Mouse (Mus musculus): Measurements from ENCODE around the gene Dctn1. TPM values are rescaled to one million over a fixed set of nuclear protein-coding genes. Genes with fewer than 3 reads are reported as not detected.
A peak's percentile ranks its signal among the peaks of the same experiment; 100 is the strongest.

Gene Dctn1
- polyA plus RNA-seq, 1 experiment from 2014 or later: 55.3 TPM

GRCm38 (mm10) chr6:83219814-83220213 is 54.1 kb downstream of the Dctn1 start, which contains the start of gene Slc4a5:
TSS of gene Slc4a5 (plus strand) at chr6:83219828.
- 40% methylated on average over 3 of the region's 3 CpGs for WGBS
- no peak for DNase-seq (ENCODE audit: low spot score)

DNA sequence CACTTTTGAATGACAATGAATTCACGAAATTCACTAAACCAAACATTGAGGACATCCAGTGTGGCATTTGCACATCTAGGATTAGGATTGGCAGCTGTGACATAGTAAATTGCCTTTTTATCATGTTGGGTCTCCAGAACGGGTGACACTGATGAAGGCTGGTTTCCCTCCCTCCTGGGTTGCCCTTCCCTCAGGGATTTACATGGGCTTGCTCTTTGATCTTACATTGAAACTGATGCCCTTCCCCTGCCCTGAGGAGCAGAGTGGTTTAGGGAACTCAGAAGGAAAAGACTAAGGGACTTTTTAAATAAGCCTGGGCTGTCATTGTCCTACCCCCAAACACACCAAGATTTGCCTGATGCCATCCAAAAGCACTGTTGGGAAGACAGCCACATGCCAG is 65.8 kb downstream of the Dctn1 start:
- ATAC-seq (no peak), DNase-seq (ENCODE audit: low spot score) (no peak)
- Histone ChIP-seq H3K9me3 (ENCODE audit: low read length) (no peaks in the 10 kb centered on the region), H3K36me3 (ENCODE audit: insufficient read depth, low read length) (no peaks in the 10 kb centered on the region), H3K27ac (ENCODE audit: low read length) (no peak overlapping the region), H3K27me3 (replicated peaks; ENCODE audit: insufficient read depth, low read length) (no peaks in the 10 kb centered on the region), H3K4me3 (ENCODE audit: low read depth, low read length) (no peak overlapping the region), H3K4me1 (ENCODE audit: insufficient read depth, low read depth, low read length) (no peaks in the 10 kb centered on the region), H3K4me2 (replicated peaks; ENCODE audit: low read depth, low read length) (no peak overlapping the region), H3K9ac (replicated peaks; ENCODE audit: low read depth) (no peak overlapping the region)
- TF ChIP-seq CTCF (IDR thresholded peaks at IDR 0.05): no peak
- no peak for TF ChIP-seq EP300 (IDR thresholded peaks at IDR 0.05)
- 39% methylated on average over 2 of the region's 2 CpGs for WGBS

More at GRCm38 (mm10) chr6:83219814-83220213, 54.1 kb downstream of the Dctn1 start, which contains the start of gene Slc4a5:
- Histone ChIP-seq H3K9ac (replicated peaks; ENCODE audit: low read depth) (no peak within 1 kb of the TSS), H3K9me3 (ENCODE audit: low read length) (no peaks in the 10 kb centered on the region), H3K4me3 (ENCODE audit: low read depth, low read length) (no peak within 1 kb of the TSS), H3K4me2 (replicated peaks; ENCODE audit: low read depth, low read length) (no peak within 1 kb of the TSS), H3K27ac (ENCODE audit: low read length) (no peak within 1 kb of the TSS), H3K4me1 (ENCODE audit: insufficient read depth, low read depth, low read length) (no peaks in the 10 kb centered on the region), H3K27me3 (replicated peaks; ENCODE audit: insufficient read depth, low read length) (no peaks in the 10 kb centered on the region), H3K36me3 (ENCODE audit: insufficient read depth, low read length) (no peaks in the 10 kb centered on the region)
- ATAC-seq: no peak
- TF ChIP-seq EP300 (IDR thresholded peaks at IDR 0.05): no peak

DNA sequence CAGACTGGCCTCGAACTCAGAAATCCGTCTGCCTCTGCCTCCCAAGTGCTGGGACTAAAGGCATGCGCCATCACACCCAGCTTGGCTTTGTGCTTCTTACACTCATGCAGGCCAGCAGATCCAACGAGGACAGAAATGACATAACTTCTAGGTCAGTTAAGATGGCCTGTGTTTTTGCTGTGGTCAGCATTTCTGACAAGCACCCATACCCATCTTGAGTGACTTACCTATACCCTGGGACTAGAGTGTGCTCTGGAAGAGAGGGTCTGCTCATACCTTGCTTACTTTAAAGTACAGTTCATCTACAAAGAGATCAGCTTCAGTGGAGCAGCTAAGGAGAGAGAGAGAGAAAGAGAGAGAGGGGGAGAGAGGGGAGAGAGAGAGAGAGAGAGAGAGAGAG is 67.6 kb downstream of the Dctn1 start:
- TF ChIP-seq CTCF (IDR thresholded peaks at IDR 0.05): no peak
- TF ChIP-seq EP300 (IDR thresholded peaks at IDR 0.05): no peak
- WGBS: 87% methylated on average over 4 of the region's 4 CpGs

DNA sequence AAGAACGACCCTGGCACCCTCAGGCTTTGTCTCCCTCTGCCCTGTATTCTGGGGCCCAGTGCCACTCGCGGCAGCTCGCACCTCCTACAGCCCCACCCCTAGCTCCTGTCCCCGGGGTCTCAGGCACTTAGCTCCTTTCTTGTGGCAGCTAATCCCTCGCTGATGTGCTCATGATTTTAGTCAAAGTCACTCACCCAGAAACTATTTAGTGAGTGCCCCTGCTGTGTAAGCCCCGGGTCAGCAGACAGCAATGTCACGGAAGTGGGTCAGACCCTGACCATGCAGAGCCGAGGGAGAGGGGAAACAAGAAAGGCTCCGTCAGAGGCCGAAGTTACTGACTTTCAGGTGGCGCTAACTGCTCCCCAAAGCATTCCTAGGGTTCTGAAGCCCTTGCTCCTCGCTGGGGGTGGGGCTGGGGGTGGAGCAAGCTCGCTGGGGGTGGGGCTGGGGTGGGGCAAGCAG is 68.6 kb downstream of the Dctn1 start:
- peak; percentile 37 for ATAC-seq
- peak overlapping the region; percentile 73 for H3K27ac ChIP-seq (ENCODE audit: low read length)

More for the DNA sequence above, 67.6 kb downstream of the Dctn1 start:
- Histone ChIP-seq H3K36me3 (ENCODE audit: insufficient read depth, low read length) (no peaks in the 10 kb centered on the region), H3K27me3 (replicated peaks; ENCODE audit: insufficient read depth, low read length) (no peaks in the 10 kb centered on the region), H3K9me3 (ENCODE audit: low read length) (no peaks in the 10 kb centered on the region), H3K4me1 (ENCODE audit: insufficient read depth, low read depth, low read length) (no peaks in the 10 kb centered on the region), H3K4me2 (replicated peaks; ENCODE audit: low read depth, low read length) (no peak overlapping the region), H3K4me3 (ENCODE audit: low read depth, low read length) (no peak overlapping the region), H3K9ac (replicated peaks; ENCODE audit: low read depth) (no peak overlapping the region), H3K27ac (ENCODE audit: low read length) (no peak overlapping the region)
- ATAC-seq: no peak
- no peak for DNase-seq (ENCODE audit: low spot score)

GRCm38 (mm10) chr6:83237123-83237522 is 71.4 kb downstream of the Dctn1 start:
- Histone ChIP-seq H3K4me1 (ENCODE audit: insufficient read depth, low read depth, low read length) (peaks cover 6% of the 10 kb centered on the region; the same call in 1 of the 2 replicates), H3K9me3 (ENCODE audit: low read length) (no peaks in the 10 kb centered on the region), H3K27me3 (replicated peaks; ENCODE audit: insufficient read depth, low read length) (no peaks in the 10 kb centered on the region), H3K4me2 (replicated peaks; ENCODE audit: low read depth, low read length) (peak overlapping the region; percentile 36), H3K9ac (replicated peaks; ENCODE audit: low read depth) (no peak overlapping the region), H3K36me3 (ENCODE audit: insufficient read depth, low read length) (no peaks in the 10 kb centered on the region), H3K27ac (ENCODE audit: low read length) (peak overlapping the region; percentile 57; the same call in 1 of the 2 replicates), H3K4me3 (ENCODE audit: low read depth, low read length) (peak overlapping the region; percentile 5; the same call in 1 of the 2 replicates)
- DNase-seq (ENCODE audit: low spot score) (peak; percentile 63), ATAC-seq (peak; percentile 93)
- 7% methylated on average over 5 of the region's 9 CpGs for WGBS
- TF ChIP-seq CTCF (IDR thresholded peaks at IDR 0.05): no peak
- TF ChIP-seq EP300 (IDR thresholded peaks at IDR 0.05): no peak

More for the DNA sequence above, 68.6 kb downstream of the Dctn1 start:
- Histone ChIP-seq H3K27me3 (replicated peaks; ENCODE audit: insufficient read depth, low read length) (no peaks in the 10 kb centered on the region), H3K36me3 (ENCODE audit: insufficient read depth, low read length) (no peaks in the 10 kb centered on the region), H3K4me3 (ENCODE audit: low read depth, low read length) (no peak overlapping the region), H3K4me1 (ENCODE audit: insufficient read depth, low read depth, low read length) (no peaks in the 10 kb centered on the region), H3K9ac (replicated peaks; ENCODE audit: low read depth) (no peak overlapping the region), H3K9me3 (ENCODE audit: low read length) (no peaks in the 10 kb centered on the region), H3K4me2 (replicated peaks; ENCODE audit: low read depth, low read length) (peak overlapping the region; percentile 36; the same call in 1 of the 2 replicates)
- WGBS: 3% methylated on average over 14 of the region's 14 CpGs
- DNase-seq (ENCODE audit: low spot score): peak; percentile 45
- TF ChIP-seq EP300 (IDR thresholded peaks at IDR 0.05) (no peak), CTCF (IDR thresholded peaks at IDR 0.05) (no peak)

GRCm38 (mm10) chr6:83244422-83245061 is 78.8 kb downstream of the Dctn1 start:
- H3K9me3 ChIP-seq (ENCODE audit: low read length): no peaks in the 10 kb centered on the region
- DNase-seq (ENCODE audit: low spot score) (no peak), ATAC-seq (peak; percentile 49)
- TF ChIP-seq EP300 (IDR thresholded peaks at IDR 0.05) (no peak), CTCF (IDR thresholded peaks at IDR 0.05) (no peak)
- H3K4me3 ChIP-seq (ENCODE audit: low read depth, low read length): no peak overlapping the region
- no peak overlapping the region for H3K9ac ChIP-seq (replicated peaks; ENCODE audit: low read depth)
- H3K36me3 ChIP-seq (ENCODE audit: insufficient read depth, low read length): no peaks in the 10 kb centered on the region
- 26% methylated on average over 10 of the region's 10 CpGs for WGBS
- H3K27ac ChIP-seq (ENCODE audit: low read length): peak overlapping the region; percentile 68
- no peaks in the 10 kb centered on the region for H3K27me3 ChIP-seq (replicated peaks; ENCODE audit: insufficient read depth, low read length)
- peaks cover 10% of the 10 kb centered on the region; the same call in 1 of the 2 replicates for H3K4me1 ChIP-seq (ENCODE audit: insufficient read depth, low read depth, low read length)
- H3K4me2 ChIP-seq (replicated peaks; ENCODE audit: low read depth, low read length): no peak overlapping the region
